Mouse (Mus musculus): ENCODE measurements around the gene Bag5. TPM values are rescaled to one million over a fixed set of nuclear protein-coding genes. Genes with fewer than 3 reads are reported as not detected.

The Bag5 gene
- polyA plus RNA-seq, 1 experiment from 2014 or later = 62.2 TPM

GRCm38 (mm10) chr12:111708181-111708580, 4.9 kb downstream of the Bag5 start:
- Histone ChIP-seq H3K27ac (ENCODE audit: low read depth, low read length) (no peak overlapping the region), H3K9me3 (ENCODE audit: control insufficient read depth, low read length) (no peaks in the 10 kb centered on the region), H3K36me3 (ENCODE audit: control insufficient read depth, insufficient read depth, low read length) (peaks cover 9% of the 10 kb centered on the region), H3K4me2 (no peak overlapping the region), H3K27me3 (ENCODE audit: control insufficient read depth, insufficient read depth, low read length) (no peaks in the 10 kb centered on the region), H3K9ac (ENCODE audit: low read length) (no peak overlapping the region), H3K4me1 (ENCODE audit: control insufficient read depth, insufficient read depth, low read length) (peaks cover 8% of the 10 kb centered on the region), H3K4me3 (ENCODE audit: low read depth, low read length) (no peak overlapping the region)
- WGBS = 87% methylated on average over 4 of the region's 4 CpGs
- DNase-seq (ENCODE audit: low spot score, missing footprints) = no peak
- ATAC-seq (ENCODE audit: low FRiP score) = no peak

- H3K9me3 ChIP-seq (ENCODE audit: control insufficient read depth, low read length) = no peaks in the 10 kb centered on the region
- ATAC-seq (ENCODE audit: low FRiP score) (no peak), DNase-seq (ENCODE audit: low spot score, missing footprints) (no peak)
- H3K4me1 ChIP-seq (ENCODE audit: control insufficient read depth, insufficient read depth, low read length) = no peaks in the 10 kb centered on the region
- no peak overlapping the region for H3K4me3 ChIP-seq (ENCODE audit: low read depth, low read length)
- 84% methylated on average over 15 of the region's 15 CpGs for WGBS
- H3K4me2 ChIP-seq = no peak overlapping the region
- H3K36me3 ChIP-seq (ENCODE audit: control insufficient read depth, insufficient read depth, low read length) = peaks cover 2% of the 10 kb centered on the region; the same call in 1 of the 2 replicates
- H3K27ac ChIP-seq (ENCODE audit: low read depth, low read length) = no peak overlapping the region
- H3K9ac ChIP-seq (ENCODE audit: low read length) = no peak overlapping the region
- no peaks in the 10 kb centered on the region for H3K27me3 ChIP-seq (ENCODE audit: control insufficient read depth, insufficient read depth, low read length)
Observed at GRCm38 (mm10) chr12:111705186-111705973, 7.7 kb downstream of the Bag5 start.

- Histone ChIP-seq H3K9ac (ENCODE audit: low read length) (no peak overlapping the region), H3K27ac (ENCODE audit: low read depth, low read length) (peak overlapping the region; percentile 14; the same call in 1 of the 2 replicates)
- ATAC-seq (ENCODE audit: low FRiP score) = no peak
Observed at GRCm38 (mm10) chr12:111704609-111705008, 8.4 kb downstream of the Bag5 start.

GRCm38 (mm10) chr12:111703301-111703700, 9.8 kb downstream of the Bag5 start:
- no peaks in the 10 kb centered on the region for H3K9me3 ChIP-seq (ENCODE audit: control insufficient read depth, low read length)
- no peaks in the 10 kb centered on the region for H3K4me1 ChIP-seq (ENCODE audit: control insufficient read depth, insufficient read depth, low read length)
- H3K27ac ChIP-seq (ENCODE audit: low read depth, low read length) = no peak overlapping the region
- WGBS = 86% methylated on average over 3 of the region's 3 CpGs
- no peaks in the 10 kb centered on the region for H3K36me3 ChIP-seq (ENCODE audit: control insufficient read depth, insufficient read depth, low read length)
- no peak overlapping the region for H3K4me2 ChIP-seq
- H3K4me3 ChIP-seq (ENCODE audit: low read depth, low read length) = no peak overlapping the region
- ATAC-seq (ENCODE audit: low FRiP score) (no peak), DNase-seq (ENCODE audit: low spot score, missing footprints) (no peak)
- no peak overlapping the region for H3K9ac ChIP-seq (ENCODE audit: low read length)
- no peaks in the 10 kb centered on the region for H3K27me3 ChIP-seq (ENCODE audit: control insufficient read depth, insufficient read depth, low read length)

More at GRCm38 (mm10) chr12:111704609-111705008, 8.4 kb downstream of the Bag5 start:
- no peak for DNase-seq (ENCODE audit: low spot score, missing footprints)
- 77% methylated on average over 9 of the region's 9 CpGs for WGBS
- no peak overlapping the region for H3K4me2 ChIP-seq
- no peaks in the 10 kb centered on the region for H3K9me3 ChIP-seq (ENCODE audit: control insufficient read depth, low read length)
- H3K36me3 ChIP-seq (ENCODE audit: control insufficient read depth, insufficient read depth, low read length) = no peaks in the 10 kb centered on the region
- no peaks in the 10 kb centered on the region for H3K4me1 ChIP-seq (ENCODE audit: control insufficient read depth, insufficient read depth, low read length)
- H3K27me3 ChIP-seq (ENCODE audit: control insufficient read depth, insufficient read depth, low read length) = no peaks in the 10 kb centered on the region
- H3K4me3 ChIP-seq (ENCODE audit: low read depth, low read length) = no peak overlapping the region

GRCm38 (mm10) chr12:111700920-111701458, 12.1 kb downstream of the Bag5 start:
- no peaks in the 10 kb centered on the region for H3K27me3 ChIP-seq (ENCODE audit: control insufficient read depth, insufficient read depth, low read length)
- H3K27ac ChIP-seq (ENCODE audit: low read depth, low read length) = no peak overlapping the region
- H3K4me2 ChIP-seq = no peak overlapping the region
- DNase-seq (ENCODE audit: low spot score, missing footprints) (no peak), ATAC-seq (ENCODE audit: low FRiP score) (no peak)
- no peaks in the 10 kb centered on the region for H3K9me3 ChIP-seq (ENCODE audit: control insufficient read depth, low read length)
- H3K4me3 ChIP-seq (ENCODE audit: low read depth, low read length) = no peak overlapping the region
- H3K36me3 ChIP-seq (ENCODE audit: control insufficient read depth, insufficient read depth, low read length) = no peaks in the 10 kb centered on the region
- WGBS = 73% methylated on average over 9 of the region's 9 CpGs
- H3K9ac ChIP-seq (ENCODE audit: low read length) = no peak overlapping the region; the same call in 1 of the 2 replicates
- H3K4me1 ChIP-seq (ENCODE audit: control insufficient read depth, insufficient read depth, low read length) = peaks cover 3% of the 10 kb centered on the region

GRCm38 (mm10) chr12:111699542-111699941, 13.5 kb downstream of the Bag5 start:
- H3K36me3 ChIP-seq (ENCODE audit: control insufficient read depth, insufficient read depth, low read length) = no peaks in the 10 kb centered on the region
- peaks cover 17% of the 10 kb centered on the region for H3K4me1 ChIP-seq (ENCODE audit: control insufficient read depth, insufficient read depth, low read length)
- 89% methylated on average over 4 of the region's 4 CpGs for WGBS
- no peak overlapping the region for H3K9ac ChIP-seq (ENCODE audit: low read length)
- H3K4me3 ChIP-seq (ENCODE audit: low read depth, low read length) = no peak overlapping the region
- no peaks in the 10 kb centered on the region for H3K27me3 ChIP-seq (ENCODE audit: control insufficient read depth, insufficient read depth, low read length)
- no peak for DNase-seq (ENCODE audit: low spot score, missing footprints)
- no peak overlapping the region for H3K4me2 ChIP-seq
- ATAC-seq (ENCODE audit: low FRiP score) = no peak
- no peak overlapping the region for H3K27ac ChIP-seq (ENCODE audit: low read depth, low read length)
- no peaks in the 10 kb centered on the region for H3K9me3 ChIP-seq (ENCODE audit: control insufficient read depth, low read length)

GRCm38 (mm10) chr12:111698346-111698913, 14.6 kb downstream of the Bag5 start:
- DNase-seq (ENCODE audit: low spot score, missing footprints) (no peak), ATAC-seq (ENCODE audit: low FRiP score) (no peak)
- Histone ChIP-seq H3K4me1 (ENCODE audit: control insufficient read depth, insufficient read depth, low read length) (peaks cover 28% of the 10 kb centered on the region), H3K4me3 (ENCODE audit: low read depth, low read length) (no peak overlapping the region), H3K9me3 (ENCODE audit: control insufficient read depth, low read length) (no peaks in the 10 kb centered on the region), H3K9ac (ENCODE audit: low read length) (no peak overlapping the region), H3K27ac (ENCODE audit: low read depth, low read length) (no peak overlapping the region), H3K27me3 (ENCODE audit: control insufficient read depth, insufficient read depth, low read length) (no peaks in the 10 kb centered on the region), H3K36me3 (ENCODE audit: control insufficient read depth, insufficient read depth, low read length) (no peaks in the 10 kb centered on the region), H3K4me2 (no peak overlapping the region)
- 87% methylated on average over 6 of the region's 6 CpGs for WGBS

- H3K27me3 ChIP-seq (ENCODE audit: control insufficient read depth, insufficient read depth, low read length) = no peaks in the 10 kb centered on the region
- peaks cover 36% of the 10 kb centered on the region for H3K4me1 ChIP-seq (ENCODE audit: control insufficient read depth, insufficient read depth, low read length)
- no peak overlapping the region for H3K4me2 ChIP-seq
- no peaks in the 10 kb centered on the region for H3K9me3 ChIP-seq (ENCODE audit: control insufficient read depth, low read length)
- ATAC-seq (ENCODE audit: low FRiP score) (no peak), DNase-seq (ENCODE audit: low spot score, missing footprints) (no peak)
- H3K4me3 ChIP-seq (ENCODE audit: low read depth, low read length) = no peak overlapping the region
- no peak overlapping the region for H3K9ac ChIP-seq (ENCODE audit: low read length)
- H3K27ac ChIP-seq (ENCODE audit: low read depth, low read length) = no peak overlapping the region
- 72% methylated on average over 4 of the region's 4 CpGs for WGBS
- no peaks in the 10 kb centered on the region for H3K36me3 ChIP-seq (ENCODE audit: control insufficient read depth, insufficient read depth, low read length)
Observed at GRCm38 (mm10) chr12:111697708-111698107, 15.3 kb downstream of the Bag5 start.

GRCm38 (mm10) chr12:111696239-111696638, 16.8 kb downstream of the Bag5 start:
- Histone ChIP-seq H3K9ac (ENCODE audit: low read length) (peak overlapping the region; percentile 71), H3K27me3 (ENCODE audit: control insufficient read depth, insufficient read depth, low read length) (no peaks in the 10 kb centered on the region), H3K4me3 (ENCODE audit: low read depth, low read length) (no peak overlapping the region), H3K9me3 (ENCODE audit: control insufficient read depth, low read length) (no peaks in the 10 kb centered on the region), H3K4me1 (ENCODE audit: control insufficient read depth, insufficient read depth, low read length) (peaks cover 49% of the 10 kb centered on the region), H3K27ac (ENCODE audit: low read depth, low read length) (peak overlapping the region; percentile 98), H3K36me3 (ENCODE audit: control insufficient read depth, insufficient read depth, low read length) (no peaks in the 10 kb centered on the region), H3K4me2 (no peak overlapping the region)
- ATAC-seq (ENCODE audit: low FRiP score) = no peak
- WGBS = 22% methylated on average over 6 of the region's 6 CpGs
- DNase-seq (ENCODE audit: low spot score, missing footprints) = peak; percentile 98

Measured in midbrain, embryonic 11.5 days (tissue).